Mouse (Mus musculus): Measurements from ENCODE around the gene Zfp772.
"Not testable (repeated sequence)": the region's sequence is repeated elsewhere in the genome, so short reads cannot be mapped to it uniquely, and the experiment has no call there.

The Zfp772 gene

GRCm38 (mm10) chr7:7209313-7210151 lies at the start of gene Zfp772:
Gene Zfp772 (minus strand): TSS chr7:7209998.
- DNase-seq = peak; percentile 35 to 52

- not testable (repeated sequence) for DNase-seq
These were observed 37.4 kb upstream of the Zfp772 start, which contains the start of gene Vmn2r29 for GRCm38 (mm10) chr7:7247228-7247627. Gene Vmn2r29 (minus strand): TSS chr7:7247328.

GRCm38 (mm10) chr7:7188191-7188942 lies 21.4 kb downstream of the Zfp772 start:
- peak; percentile 77 to 78 for DNase-seq

- no peak for DNase-seq
These were observed 22.2 kb downstream of the Zfp772 start for GRCm38 (mm10) chr7:7187417-7188190.

GRCm38 (mm10) chr7:7185897-7186296 lies 23.9 kb downstream of the Zfp772 start:
- no peak for DNase-seq

GRCm38 (mm10) chr7:7171227-7172147 lies 38.3 kb downstream of the Zfp772 start, which contains the start of gene Zfp418:
Gene Zfp418 (plus strand): TSS chr7:7171330.
- DNase-seq = peak; percentile 59 to 67

All from cerebellum, postnatal 36 days (tissue).